Mouse (Mus musculus) gastrocnemius, postnatal 10 days (tissue): ENCODE measurements at regions not wholly inside any gene's neighbourhood (a gene's known extent, or its start where the extent isn't known, plus 50 kb on each side); places are given as distances from the start of the nearest gene placed in this dataset.

Source experiments
- DNase-seq: peaks from one replicate; pipeline ENCODE4 v3.0.0; 2021; ENCODE audit warnings: mixed read lengths

DNA sequence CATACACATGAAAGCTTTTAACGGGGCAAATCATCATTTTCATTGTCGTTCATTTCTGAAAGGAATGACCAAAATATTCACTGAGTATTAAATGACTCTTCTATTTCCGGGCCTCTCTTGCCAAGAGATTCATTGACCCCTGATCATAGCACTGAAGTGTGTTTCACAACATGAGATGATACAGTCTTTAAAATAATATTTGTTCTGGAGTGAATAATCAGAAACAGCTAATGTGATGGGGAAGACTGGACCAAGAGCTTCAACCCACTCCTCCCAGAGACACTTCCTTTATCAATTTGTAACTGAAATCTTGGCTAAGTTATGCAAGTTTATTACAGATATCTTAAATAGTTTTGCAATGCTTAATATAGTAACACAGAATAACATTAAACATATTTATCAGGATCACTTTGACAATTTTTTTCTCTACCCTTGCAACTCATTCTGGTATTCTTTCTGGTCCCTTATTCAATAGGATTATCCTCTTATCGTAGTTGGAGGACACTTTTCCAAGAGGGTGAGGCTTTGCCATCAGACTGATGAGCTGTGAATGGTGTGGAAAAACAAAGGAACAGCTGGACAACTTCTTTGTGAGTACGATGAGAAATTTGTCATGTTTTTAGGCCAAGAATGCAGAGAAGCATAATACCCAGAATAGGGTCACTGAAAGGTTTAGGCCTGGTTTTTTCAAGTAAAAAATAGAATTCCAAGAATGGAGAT lies 149.6 kb upstream of the Sema3d start:
- DNase-seq = no peak

DNA sequence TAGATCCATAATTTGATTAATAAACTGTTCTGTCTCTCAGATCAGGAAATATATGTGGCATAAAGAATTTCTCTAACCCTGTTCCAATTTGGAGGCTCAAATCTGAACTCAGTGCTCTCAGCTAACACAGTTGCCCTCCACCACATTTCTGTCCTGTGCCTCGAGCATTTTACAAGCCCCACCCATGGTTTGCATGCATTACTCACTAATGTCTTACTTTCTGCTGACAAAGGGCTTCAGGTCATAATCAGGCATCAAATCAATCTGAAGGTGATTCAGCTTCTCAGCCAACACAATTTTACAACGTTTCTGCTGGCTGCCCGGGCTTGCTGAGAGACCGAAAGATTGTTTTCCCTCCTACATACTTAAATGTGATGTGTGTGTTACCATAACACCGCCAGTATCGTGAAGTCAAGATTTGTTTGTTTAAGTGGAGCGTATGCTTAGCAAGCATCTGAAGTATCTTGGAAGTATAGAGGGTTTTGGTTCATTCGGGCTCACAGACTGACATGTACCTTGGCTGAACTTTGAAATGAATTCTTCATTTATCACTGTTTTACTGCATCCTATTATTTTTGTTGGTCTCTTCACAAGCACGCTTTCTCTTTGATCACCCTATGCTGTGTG lies 139.9 kb upstream of the Sema3d start:
- DNase-seq = no peak

DNA sequence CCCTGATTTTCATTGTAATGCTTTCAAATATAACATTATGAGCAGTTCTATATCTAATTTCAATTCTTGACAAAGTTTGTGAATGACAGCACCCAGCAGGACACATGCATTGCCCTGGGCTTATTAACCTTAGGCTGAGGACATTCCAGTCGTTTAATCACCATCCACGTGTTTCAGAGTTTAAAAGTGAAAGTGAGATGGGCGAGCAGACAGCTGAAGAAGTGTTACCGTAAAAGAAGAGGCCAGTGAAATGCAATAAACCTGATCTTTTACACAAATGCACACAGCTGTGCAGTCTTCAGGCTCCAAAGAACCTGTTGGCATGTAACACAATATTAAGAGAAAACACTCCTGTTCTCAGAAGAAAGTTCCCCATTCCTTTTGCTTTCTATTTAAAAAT lies 89.5 kb upstream of the Sema3d start:
- DNase-seq = no peak

DNA sequence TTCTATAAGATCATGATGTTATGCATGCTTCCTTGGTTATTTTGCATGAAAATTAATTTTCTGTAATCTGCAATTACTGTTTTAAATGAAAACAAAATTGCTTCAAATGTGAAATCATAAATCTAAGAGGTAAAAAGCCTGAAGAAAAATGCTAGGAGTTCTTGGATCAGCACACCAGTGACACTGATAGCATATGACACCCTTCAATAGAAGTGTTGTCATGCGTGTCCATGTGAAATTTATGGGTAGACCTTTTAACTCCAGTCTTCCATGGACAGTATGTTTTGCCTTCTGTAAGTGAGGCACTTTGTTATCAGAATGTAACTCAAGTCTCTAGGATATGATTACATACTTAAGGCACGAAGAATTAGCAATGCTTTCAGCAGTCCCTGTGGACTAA lies 85.9 kb upstream of the Sema3d start:
- no peak for DNase-seq

DNA sequence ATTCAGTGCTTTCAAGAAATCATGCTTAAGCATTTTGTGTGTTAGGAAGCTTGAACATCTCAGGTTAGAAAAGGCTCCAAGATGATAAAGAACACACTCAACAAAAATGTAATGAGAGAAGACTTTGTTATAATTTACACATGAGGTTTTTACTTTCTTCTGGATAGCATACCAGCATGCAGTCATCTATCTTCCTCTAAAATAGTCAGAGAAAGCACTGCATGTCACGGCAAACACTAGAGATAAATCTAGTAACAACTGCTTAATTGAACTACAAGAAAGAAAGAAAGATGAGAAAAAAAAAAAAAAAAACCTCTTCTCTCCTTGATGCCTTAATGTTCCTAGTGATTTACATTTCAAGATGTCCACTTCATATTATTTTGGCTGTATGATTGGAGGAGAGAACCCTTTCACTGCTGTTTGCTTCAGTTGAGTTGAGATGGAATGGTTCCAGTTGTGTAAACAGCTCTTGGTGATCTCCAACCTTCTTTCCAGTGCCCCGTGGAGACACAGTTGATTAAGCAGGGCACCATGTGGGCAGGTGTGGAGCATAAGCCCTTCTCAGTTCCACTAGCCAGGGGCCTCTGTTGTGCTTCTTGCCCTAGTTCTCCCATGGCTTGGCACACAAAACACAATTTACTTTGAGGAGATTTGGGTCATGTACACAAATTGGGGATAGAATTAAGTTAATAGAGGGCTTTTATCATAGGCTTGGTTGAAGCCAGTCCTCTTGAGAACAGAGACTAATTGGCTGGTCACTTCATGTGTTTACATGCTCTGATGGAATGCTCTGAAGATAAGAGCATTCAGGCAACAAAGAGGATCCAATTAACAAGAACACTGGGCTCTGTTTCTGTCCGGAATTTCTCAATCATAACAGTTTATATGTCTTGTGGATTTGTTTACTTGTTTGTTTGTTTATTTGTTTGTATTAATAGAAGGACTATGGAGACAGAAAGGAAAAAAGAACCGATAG lies 81.1 kb upstream of the Sema3d start:
- DNase-seq = no peak

DNA sequence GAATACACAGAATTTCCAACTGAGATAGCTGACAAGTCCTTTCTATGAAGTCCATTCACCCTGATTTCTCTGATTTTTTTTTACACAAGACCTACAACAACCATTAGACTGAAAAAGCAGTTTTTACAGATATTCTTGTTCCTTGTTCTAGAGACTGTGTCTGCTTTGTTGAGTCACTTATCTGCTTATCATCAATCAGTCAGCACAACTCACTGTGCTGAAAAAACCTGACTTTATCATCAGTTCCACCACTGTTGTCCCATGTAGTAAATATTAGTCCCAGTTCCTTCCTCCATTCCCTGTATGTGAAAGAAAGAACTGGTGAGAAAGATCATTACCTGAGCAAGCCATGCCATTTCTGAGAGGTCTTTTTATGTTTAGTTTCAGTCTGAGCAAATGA lies 73.8 kb upstream of the Sema3d start:
- no peak for DNase-seq

DNA sequence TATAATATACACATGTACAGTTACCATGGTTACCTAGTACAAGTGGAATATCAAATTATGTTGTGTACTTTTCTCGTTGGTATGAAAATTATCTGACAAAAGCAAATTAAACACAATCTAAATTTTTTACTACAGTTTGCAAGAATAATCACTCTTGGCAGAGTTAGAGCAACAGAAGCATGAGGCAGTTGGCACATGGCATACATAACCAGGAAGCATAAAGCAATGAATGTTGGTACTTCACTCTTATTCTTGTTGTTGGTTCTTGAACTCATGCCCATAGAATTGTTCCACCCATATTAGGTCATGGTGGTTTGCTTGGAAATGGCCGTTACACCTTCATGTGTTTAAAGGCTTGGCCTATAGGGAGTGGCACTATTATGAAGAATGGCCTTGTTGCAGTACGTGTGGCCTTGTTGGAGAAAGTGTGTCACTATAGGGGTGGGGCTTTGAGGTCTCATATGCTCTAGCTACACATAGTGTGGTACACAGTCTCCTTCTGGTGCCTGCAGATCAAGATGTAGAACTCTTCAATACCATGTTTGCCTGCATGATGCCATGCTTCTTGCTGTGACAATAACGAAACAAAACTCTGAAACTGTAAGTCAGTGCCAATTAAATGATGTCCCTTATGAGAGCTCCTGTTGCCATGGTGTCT lies 50.4 kb upstream of the Sema3d start:
- DNase-seq = no peak
